Mouse (Mus musculus) small intestine, adult 2 months (tissue): ENCODE results near the gene Tmed10. TPM values are rescaled to one million over a fixed set of nuclear protein-coding genes. Genes with fewer than 3 reads are reported as not detected.

Source experiments
- H3K27ac ChIP-seq: fragments of 200-500 bp; 2 replicates; pipeline ENCODE4 v1.5.1; 2012; ENCODE audit warnings: low read depth, low read length, control low read depth, inconsistent platforms; ENCODE audit not compliant: insufficient read depth
- H3K27me3 ChIP-seq: fragments of 200-500 bp; 2 replicates; pipeline ENCODE4 v1.6.1; 2012; ENCODE audit warnings: mild to moderate bottlenecking, moderate library complexity, low read length, inconsistent platforms; ENCODE audit not compliant: control insufficient read depth, insufficient read depth
- H3K36me3 ChIP-seq: fragments of 200-500 bp; 2 replicates; pipeline ENCODE4 v1.6.1; 2012; ENCODE audit warnings: mild to moderate bottlenecking, low read length, control low read depth, inconsistent platforms; ENCODE audit not compliant: control insufficient read depth, insufficient read depth
- H3K4me1 ChIP-seq: fragments of 200-500 bp; 2 replicates; pipeline ENCODE4 v1.6.1; 2012; ENCODE audit warnings: low read length, inconsistent platforms, mixed read lengths; ENCODE audit not compliant: control insufficient read depth, insufficient read depth, insufficient read length
- H3K4me3 ChIP-seq: fragments of 200-500 bp; 2 replicates; pipeline ENCODE4 v1.5.1; 2012; ENCODE audit warnings: low read depth, mild to moderate bottlenecking, control low read depth, inconsistent platforms, low read length, moderate library complexity
- CTCF ChIP-seq: fragments of 200-500 bp; IDR thresholded peaks from 2 replicates; pipeline ENCODE4 v1.5.1; 2012; ENCODE audit warnings: low read depth, mild to moderate bottlenecking, control low read depth, inconsistent platforms, low read length, moderate library complexity, mixed read lengths; ENCODE audit not compliant: insufficient replicate concordance, insufficient read length; ENCODE audit errors: extremely low read depth
- POLR2A ChIP-seq: fragments of 200-500 bp; IDR thresholded peaks from 2 replicates; pipeline ENCODE4 v1.6.1; 2012; ENCODE audit warnings: low read depth, mild to moderate bottlenecking, control low read depth, inconsistent platforms, low read length, moderate library complexity
- WGBS: fragments of 180-500 bp; shearing (Covaris S2); methylation state at CpG from one replicate; pipeline ENCODE4 v1.1.7; 2018; 5-methylcytosine and 5-hydroxymethylcytosine counted together
- polyA plus RNA-seq: library from polyadenylated mRNA; depleted of rRNA; stranded (reverse); fragments of >200 nt; gene quantifications from 2 replicates; pipeline ENCODE4 v1.2.3, GENCODE M21; 2012

Gene Tmed10
- polyA plus RNA-seq, 1 experiment = 226 TPM

GRCm38 (mm10) chr12:85389204-85390185, 14.8 kb upstream of the Tmed10 start:
- no peak overlapping the region for H3K4me3 ChIP-seq
- H3K27ac ChIP-seq = peak overlapping the region; percentile 92
- WGBS = 24% methylated on average over 15 of the region's 15 CpGs

DNA sequence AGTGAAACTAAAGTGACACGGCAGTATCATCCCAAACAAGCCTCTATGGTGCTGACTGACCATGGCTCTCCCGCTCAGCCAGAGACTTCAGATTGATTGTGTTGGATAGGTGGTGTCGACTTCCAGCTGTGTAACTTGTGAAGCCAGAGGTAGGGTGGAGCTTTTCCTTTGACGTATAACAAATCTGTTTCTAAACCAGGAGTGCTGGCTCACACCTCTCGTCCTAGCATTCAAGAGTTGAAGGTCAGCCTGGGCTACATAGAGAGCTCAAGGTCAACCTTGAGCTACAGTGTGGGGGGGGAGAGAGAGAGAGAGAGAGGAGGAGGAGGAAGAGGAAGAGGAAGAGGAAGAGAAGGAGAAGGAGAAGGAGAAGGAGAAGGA, 11.3 kb upstream of the Tmed10 start:
- H3K4me3 ChIP-seq = no peak overlapping the region
- H3K27ac ChIP-seq = peak overlapping the region; percentile 35; the same call in 1 of the 2 replicates
- WGBS = 76% methylated on average over 5 of the region's 5 CpGs
- peaks cover 28% of the 10 kb centered on the region; the same call in 1 of the 2 replicates for H3K4me1 ChIP-seq
- H3K27me3 ChIP-seq = no peaks in the 10 kb centered on the region
- TF ChIP-seq CTCF (no peak), POLR2A (no peak)
- no peaks in the 10 kb centered on the region for H3K36me3 ChIP-seq

More at GRCm38 (mm10) chr12:85389204-85390185, 14.8 kb upstream of the Tmed10 start:
- H3K27me3 ChIP-seq = no peaks in the 10 kb centered on the region
- H3K4me1 ChIP-seq = peaks cover 30% of the 10 kb centered on the region; the same call in 1 of the 2 replicates
- H3K36me3 ChIP-seq = no peaks in the 10 kb centered on the region
- TF ChIP-seq POLR2A (no peak), CTCF (peak; percentile 22; the same call in 1 of the 2 replicates)

DNA sequence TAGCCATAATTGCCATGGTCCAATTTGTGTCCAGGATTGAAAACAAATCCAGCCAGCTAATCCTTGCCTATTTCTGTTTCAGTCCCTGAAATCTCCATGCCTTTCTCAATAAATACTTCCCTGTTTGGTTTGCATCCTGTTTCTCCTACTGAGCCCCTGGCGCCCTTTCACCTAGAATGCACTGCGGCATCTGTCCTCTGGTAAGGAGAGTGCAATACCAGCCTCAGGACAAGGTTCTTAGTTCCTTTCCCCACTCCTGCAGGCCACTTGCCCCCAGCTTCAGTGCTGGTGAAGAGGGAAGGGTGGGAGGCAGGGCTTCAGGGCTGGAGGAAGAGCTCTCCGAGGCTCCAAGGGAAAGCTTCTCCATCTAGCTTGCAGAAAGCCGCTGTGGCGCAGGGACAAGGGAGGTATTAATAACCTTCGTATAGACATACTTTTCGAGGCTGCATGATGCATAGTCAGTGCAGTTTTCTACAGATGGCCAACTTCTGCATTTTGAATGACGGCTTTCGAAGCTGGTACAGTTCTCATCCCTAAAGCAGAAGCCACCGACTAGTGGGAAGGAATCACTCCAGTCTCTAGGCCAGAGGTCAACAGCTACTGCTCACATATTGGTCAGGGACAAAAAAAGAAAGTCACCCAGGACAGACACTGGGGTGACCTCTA, 10.8 kb upstream of the Tmed10 start:
- H3K4me3 ChIP-seq = no peak overlapping the region
- TF ChIP-seq CTCF = no peak
- no peak for TF ChIP-seq POLR2A
- no peaks in the 10 kb centered on the region for H3K36me3 ChIP-seq
- H3K27ac ChIP-seq = peak overlapping the region; percentile 50
- peaks cover 28% of the 10 kb centered on the region; the same call in 1 of the 2 replicates for H3K4me1 ChIP-seq
- no peaks in the 10 kb centered on the region for H3K27me3 ChIP-seq
- 66% methylated on average over 10 of the region's 10 CpGs for WGBS

GRCm38 (mm10) chr12:85382761-85383680, 8.4 kb upstream of the Tmed10 start:
- Histone ChIP-seq H3K36me3 (no peaks in the 10 kb centered on the region), H3K27ac (no peak overlapping the region), H3K4me1 (peaks cover 16% of the 10 kb centered on the region; the same call in 1 of the 2 replicates), H3K4me3 (no peak overlapping the region), H3K27me3 (no peaks in the 10 kb centered on the region)
- no peak for TF ChIP-seq CTCF
- TF ChIP-seq POLR2A = no peak
- WGBS = 76% methylated on average over 14 of the region's 14 CpGs

GRCm38 (mm10) chr12:85381570-85381969, 6.9 kb upstream of the Tmed10 start:
- WGBS = 86% methylated on average over 6 of the region's 6 CpGs
- no peak for TF ChIP-seq CTCF
- no peak for TF ChIP-seq POLR2A

GRCm38 (mm10) chr12:85380942-85381341, 6.3 kb upstream of the Tmed10 start:
- peaks cover 16% of the 10 kb centered on the region; the same call in 1 of the 2 replicates for H3K4me1 ChIP-seq
- TF ChIP-seq POLR2A = no peak
- TF ChIP-seq CTCF = peak; percentile 44; the same call in 1 of the 2 replicates
- no peak overlapping the region for H3K4me3 ChIP-seq
- H3K27ac ChIP-seq = peak overlapping the region; percentile 58; the same call in 1 of the 2 replicates
- no peaks in the 10 kb centered on the region for H3K27me3 ChIP-seq
- 92% methylated on average over 7 of the region's 7 CpGs for WGBS
- no peaks in the 10 kb centered on the region for H3K36me3 ChIP-seq

More at GRCm38 (mm10) chr12:85381570-85381969, 6.9 kb upstream of the Tmed10 start:
- Histone ChIP-seq H3K27ac (no peak overlapping the region), H3K27me3 (no peaks in the 10 kb centered on the region), H3K4me1 (peaks cover 16% of the 10 kb centered on the region; the same call in 1 of the 2 replicates), H3K36me3 (no peaks in the 10 kb centered on the region), H3K4me3 (no peak overlapping the region)
